Mouse (Mus musculus): Measurements from ENCODE around the gene Gm3415. TPM values are rescaled to one million over a fixed set of nuclear protein-coding genes. Genes with fewer than 3 reads are reported as not detected.

Gm3415 gene
- not detected for total RNA-seq (2023)

DNA sequence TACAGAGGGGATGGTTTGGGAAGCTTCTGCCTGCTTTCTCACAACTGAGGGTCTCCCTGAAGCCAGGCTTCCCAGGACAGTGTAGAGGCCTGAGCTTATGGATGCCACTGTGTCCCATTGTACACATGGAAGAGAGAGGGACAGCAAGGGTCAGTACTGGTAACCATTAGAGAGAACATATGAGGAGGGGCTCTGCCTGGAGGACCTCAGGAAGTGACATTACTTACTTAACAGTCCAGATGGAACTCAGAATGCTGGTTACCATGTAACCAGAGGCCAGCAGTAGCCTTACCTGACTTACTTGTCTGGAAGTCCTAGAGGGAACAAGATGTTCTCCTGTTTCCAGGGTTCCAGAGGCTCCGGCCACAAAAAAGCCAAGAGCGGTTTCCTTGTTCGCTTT, at the start of gene Gm3415:
TSS of gene Gm3415 (plus strand) at position 301 of the 400 bp plus-strand sequence.

DNA sequence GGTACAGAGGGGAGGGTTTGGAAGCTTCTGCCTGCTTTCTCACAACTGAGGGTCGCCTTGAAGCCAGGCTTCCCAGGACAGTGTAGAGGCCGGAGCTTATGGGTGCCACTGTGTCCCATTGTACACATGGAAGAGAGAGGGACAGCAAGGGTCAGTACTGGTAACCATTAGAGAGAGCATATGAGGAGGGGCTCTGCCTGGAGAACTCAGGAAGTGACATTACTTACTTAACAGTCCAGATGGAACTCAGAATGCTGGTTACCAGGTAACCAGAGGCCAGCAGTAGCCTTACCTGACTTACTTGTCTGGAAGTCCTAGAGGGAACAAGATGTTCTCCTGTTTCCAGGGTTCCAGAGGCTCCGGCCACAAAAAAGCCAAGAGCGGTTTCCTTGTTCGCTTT, 42.1 kb upstream of the Gm3415 start, which contains the start of gene Gm3402:
TSS of gene Gm3402 (plus strand) at position 301 of the 400 bp plus-strand sequence.

DNA sequence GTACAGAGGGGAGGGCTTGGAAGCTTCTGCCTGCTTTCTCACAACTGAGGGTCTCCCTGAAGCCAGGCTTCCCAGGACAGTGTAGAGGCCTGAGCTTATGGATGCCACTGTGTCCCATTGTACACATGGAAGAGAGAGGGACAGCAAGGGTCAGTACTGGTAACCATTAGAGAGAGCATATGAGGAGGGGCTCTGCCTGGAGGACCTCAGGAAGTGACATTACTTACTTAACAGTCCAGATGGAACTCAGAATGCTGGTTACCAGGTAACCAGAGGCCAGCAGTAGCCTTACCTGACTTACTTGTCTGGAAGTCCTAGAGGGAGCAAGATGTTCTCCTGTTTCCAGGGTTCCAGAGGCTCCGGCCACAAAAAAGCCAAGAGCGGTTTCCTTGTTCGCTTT, 30.4 kb upstream of the Gm3415 start, which contains the start of gene Gm3404:
TSS of gene Gm3404 (plus strand) at position 301 of the 400 bp plus-strand sequence.

DNA sequence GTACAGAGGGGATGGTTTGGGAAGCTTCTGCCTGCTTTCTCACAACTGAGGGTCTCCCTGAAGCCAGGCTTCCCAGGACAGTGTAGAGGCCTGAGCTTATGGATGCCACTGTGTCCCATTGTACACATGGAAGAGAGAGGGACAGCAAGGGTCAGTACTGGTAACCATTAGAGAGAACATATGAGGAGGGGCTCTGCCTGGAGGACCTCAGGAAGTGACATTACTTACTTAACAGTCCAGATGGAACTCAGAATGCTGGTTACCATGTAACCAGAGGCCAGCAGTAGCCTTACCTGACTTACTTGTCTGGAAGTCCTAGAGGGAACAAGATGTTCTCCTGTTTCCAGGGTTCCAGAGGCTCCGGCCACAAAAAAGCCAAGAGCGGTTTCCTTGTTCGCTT, 18.6 kb upstream of the Gm3415 start, which contains the start of gene Gm3409:
TSS of gene Gm3409 (plus strand) at position 301 of the 400 bp plus-strand sequence.

DNA sequence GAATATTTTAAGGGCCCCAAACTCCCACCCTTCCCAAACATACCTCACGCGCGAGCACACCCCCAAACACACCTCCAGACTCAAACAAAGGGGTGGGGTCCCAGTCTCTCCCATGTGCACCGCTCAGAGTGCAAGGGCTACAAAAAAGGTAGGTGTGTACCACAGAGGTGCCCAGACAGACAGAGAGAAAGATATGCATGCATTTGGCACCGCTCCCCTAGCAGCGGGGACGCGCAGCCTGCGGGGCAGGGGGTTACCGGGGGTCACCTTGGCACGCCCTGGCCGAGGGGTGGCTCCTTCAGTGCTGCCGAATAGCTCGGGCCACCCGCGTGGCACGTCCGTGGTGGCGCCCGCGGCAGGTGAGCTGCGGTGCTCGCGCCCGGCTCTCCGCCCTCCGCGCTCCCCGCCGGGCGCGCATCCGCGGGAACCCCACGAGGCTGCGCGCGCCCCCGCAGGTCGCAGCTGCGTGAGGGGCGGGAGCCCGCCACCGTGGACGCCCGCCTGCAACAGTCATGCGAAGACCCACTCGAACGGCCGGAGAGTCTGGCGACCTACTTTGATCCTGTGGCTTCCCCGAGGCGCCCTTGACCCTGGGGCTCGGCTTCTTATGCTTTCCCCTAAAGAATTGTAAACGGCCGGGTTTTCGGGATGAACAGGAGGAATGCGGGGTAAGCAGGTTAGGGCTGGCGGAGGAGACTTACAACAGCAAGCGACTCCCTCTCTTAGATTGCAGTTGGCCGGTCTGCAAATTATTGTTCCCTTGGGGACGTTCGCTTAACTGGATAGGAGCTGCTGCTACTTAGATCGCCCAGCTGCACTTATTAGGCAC, 28.8 kb downstream of the Gm3415 start, which contains the start of gene Gpr12:
TSS of gene Gpr12 (minus strand) at position 762 of the 829 bp plus-strand sequence.

Other genes with a start within 250 kb of the Gm3415 start
- gene Wasf3, start 171.2 kb upstream of the Gm3415 start, total RNA-seq (2023): not detected
- not detected for gene Gm6408, start 74.2 kb upstream of the Gm3415 start, total RNA-seq (2023)
- not detected for gene Gm6370, start 64.8 kb upstream of the Gm3415 start, total RNA-seq (2023)
- gene 4930449I24Rik, start 53.7 kb upstream of the Gm3415 start, total RNA-seq (2023): not detected
- gene Gm3402, start 42.0 kb upstream of the Gm3415 start, total RNA-seq (2023): not detected
- gene Gm3404, start 30.3 kb upstream of the Gm3415 start, total RNA-seq (2023): not detected
- not detected for gene Gm3409, start 18.5 kb upstream of the Gm3415 start, total RNA-seq (2023)
- gene Gpr12, start 29.1 kb downstream of the Gm3415 start, total RNA-seq (2023): not detected
- 10 to 100 TPM; 43.3 to 43.8 TPM for gene Usp12, start 238.9 kb downstream of the Gm3415 start, total RNA-seq (2023)